Mouse (Mus musculus) lung, postnatal 0 days (tissue): ENCODE results near the gene Ptpra. TPM values are rescaled to one million over a fixed set of nuclear protein-coding genes. Genes with fewer than 3 reads are reported as not detected.

Source experiments
- ATAC-seq: fragments of 200-750 bp; cut with Nextera tagmentation; 2 replicates; pipeline ENCODE4 v1.8.0; 2017; ENCODE audit warnings: moderate library complexity
- DNase-seq: peaks from one replicate; pipeline ENCODE4 v3.0.0-alpha.2; 2016; ENCODE audit warnings: low spot score
- H3K27ac ChIP-seq: fragments of 300-500 bp; sonication (generic); 2 replicates; pipeline ENCODE4 v1.5.1; 2014; ENCODE audit warnings: antibody characterized with exemption, mild to moderate bottlenecking, low read length, mixed read lengths
- H3K27me3 ChIP-seq: fragments of 300-500 bp; sonication (generic); replicated peaks from 2 replicates; pipeline ENCODE4 v1.6.1; 2014; ENCODE audit warnings: low read length, mixed read lengths; ENCODE audit not compliant: insufficient read depth
- H3K36me3 ChIP-seq: fragments of 300-500 bp; sonication (generic); 2 replicates; pipeline ENCODE4 v1.6.1; 2014; ENCODE audit warnings: low read length, mixed read lengths; ENCODE audit not compliant: insufficient read depth
- H3K4me1 ChIP-seq: fragments of 300-500 bp; sonication (generic); 2 replicates; pipeline ENCODE4 v1.6.1; 2014; ENCODE audit warnings: antibody characterized with exemption, low read depth, low read length, mixed read lengths; ENCODE audit not compliant: insufficient read depth
- H3K4me2 ChIP-seq: fragments of 300-500 bp; sonication (generic); replicated peaks from 2 replicates; pipeline ENCODE4 v1.6.1; 2014; ENCODE audit warnings: low read depth, mild to moderate bottlenecking, low read length, moderate library complexity, mixed read lengths
- H3K4me3 ChIP-seq: fragments of 300-500 bp; sonication (generic); 2 replicates; pipeline ENCODE4 v1.5.1; 2014; ENCODE audit warnings: low read depth, low read length
- H3K9ac ChIP-seq: fragments of 300-500 bp; sonication (generic); replicated peaks from 2 replicates; pipeline ENCODE4 v1.6.1; 2014; ENCODE audit warnings: low read depth, mild to moderate bottlenecking
- H3K9me3 ChIP-seq: fragments of 300-500 bp; sonication (generic); 2 replicates; pipeline ENCODE4 v1.6.1; 2016; ENCODE audit warnings: low read length, mixed read lengths
- CTCF ChIP-seq: IDR thresholded peaks from 2 replicates; pipeline ENCODE4 v1.5.1; 2016; ENCODE audit warnings: antibody characterized with exemption, mild to moderate bottlenecking
- EP300 ChIP-seq: IDR thresholded peaks from 2 replicates; pipeline ENCODE4 v1.6.1; 2016; ENCODE audit warnings: antibody characterized with exemption, mild to moderate bottlenecking, control low read depth
- WGBS: fragments of 180-500 bp; shearing (Covaris S2); extraction: QIAGEN DNeasy Blood & Tissue Kit; methylation state at CpG from one replicate; pipeline ENCODE4 v1.1.7; 2014; 5-methylcytosine and 5-hydroxymethylcytosine counted together
- polyA plus RNA-seq: library from polyadenylated mRNA; unstranded; fragments of >200 nt; fragmentation: Nextera tagmentation; extraction: Ambion mirVana; gene quantifications from 2 replicates; pipeline ENCODE4 v1.2.1, GENCODE M21; 2015

Ptpra gene
- polyA plus RNA-seq, 1 experiment from 2014 or later, result 46.1 TPM

GRCm38 (mm10) chr2:130461287-130462071 lies 11.4 kb downstream of the Ptpra start:
- no peak overlapping the region for H3K27ac ChIP-seq
- DNase-seq, result no peak
- 52% methylated on average over 15 of the region's 15 CpGs for WGBS

DNA sequence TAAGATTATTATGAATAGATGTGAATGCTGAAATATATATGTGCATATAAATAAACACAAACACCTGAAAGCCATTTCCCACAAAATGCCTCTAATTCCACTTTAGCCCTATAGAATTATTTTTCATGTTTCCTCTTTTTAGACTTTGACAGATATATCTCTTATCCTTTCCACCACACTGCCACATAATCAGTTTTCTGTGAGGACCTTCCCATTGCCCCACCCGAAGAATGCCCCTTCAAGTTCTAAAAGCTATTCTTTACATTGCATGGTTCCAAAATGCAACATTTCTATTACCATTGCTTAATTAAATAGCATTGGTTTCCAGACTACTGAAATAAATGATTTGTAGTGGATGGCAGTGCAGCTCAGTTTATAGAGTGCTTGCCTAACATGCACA lies 16.4 kb downstream of the Ptpra start:
- no peak for ATAC-seq
- Histone ChIP-seq H3K36me3 (no peaks in the 10 kb centered on the region), H3K9ac (no peak overlapping the region), H3K9me3 (no peaks in the 10 kb centered on the region), H3K27ac (no peak overlapping the region), H3K27me3 (no peaks in the 10 kb centered on the region), H3K4me2 (no peak overlapping the region), H3K4me3 (no peak overlapping the region), H3K4me1 (no peaks in the 10 kb centered on the region)
- WGBS, result 77% methylated on average over 1 of the region's 1 CpGs
- DNase-seq, result no peak
- TF ChIP-seq CTCF (no peak), EP300 (no peak)

More at GRCm38 (mm10) chr2:130461287-130462071, 11.4 kb downstream of the Ptpra start:
- no peaks in the 10 kb centered on the region for H3K9me3 ChIP-seq
- H3K27me3 ChIP-seq, result no peaks in the 10 kb centered on the region
- no peaks in the 10 kb centered on the region for H3K36me3 ChIP-seq
- H3K4me2 ChIP-seq, result no peak overlapping the region
- no peak overlapping the region for H3K4me3 ChIP-seq
- no peak for ATAC-seq
- no peak overlapping the region for H3K9ac ChIP-seq
- H3K4me1 ChIP-seq, result no peaks in the 10 kb centered on the region
- TF ChIP-seq EP300 (no peak), CTCF (no peak)

GRCm38 (mm10) chr2:130469366-130469765 lies 19.3 kb downstream of the Ptpra start:
- no peak for TF ChIP-seq CTCF
- no peak for TF ChIP-seq EP300
- DNase-seq (peak; percentile 19), ATAC-seq (no peak)
- 57% methylated on average over 4 of the region's 4 CpGs for WGBS
- Histone ChIP-seq H3K27me3 (no peaks in the 10 kb centered on the region), H3K4me3 (no peak overlapping the region), H3K9me3 (no peaks in the 10 kb centered on the region), H3K27ac (no peak overlapping the region), H3K4me1 (no peaks in the 10 kb centered on the region), H3K4me2 (no peak overlapping the region), H3K9ac (no peak overlapping the region), H3K36me3 (no peaks in the 10 kb centered on the region)

- H3K9me3 ChIP-seq, result no peaks in the 10 kb centered on the region
- WGBS, result 85% methylated on average over 2 of the region's 2 CpGs
- H3K27ac ChIP-seq, result no peak overlapping the region
- H3K4me2 ChIP-seq, result no peak overlapping the region
- no peaks in the 10 kb centered on the region for H3K4me1 ChIP-seq
- no peaks in the 10 kb centered on the region for H3K27me3 ChIP-seq
- H3K9ac ChIP-seq, result no peak overlapping the region
- no peak overlapping the region for H3K4me3 ChIP-seq
- TF ChIP-seq EP300 (no peak), CTCF (no peak)
- ATAC-seq, result no peak
- no peak for DNase-seq
- H3K36me3 ChIP-seq, result no peaks in the 10 kb centered on the region
Observed at GRCm38 (mm10) chr2:130469935-130470334, 19.9 kb downstream of the Ptpra start.

DNA sequence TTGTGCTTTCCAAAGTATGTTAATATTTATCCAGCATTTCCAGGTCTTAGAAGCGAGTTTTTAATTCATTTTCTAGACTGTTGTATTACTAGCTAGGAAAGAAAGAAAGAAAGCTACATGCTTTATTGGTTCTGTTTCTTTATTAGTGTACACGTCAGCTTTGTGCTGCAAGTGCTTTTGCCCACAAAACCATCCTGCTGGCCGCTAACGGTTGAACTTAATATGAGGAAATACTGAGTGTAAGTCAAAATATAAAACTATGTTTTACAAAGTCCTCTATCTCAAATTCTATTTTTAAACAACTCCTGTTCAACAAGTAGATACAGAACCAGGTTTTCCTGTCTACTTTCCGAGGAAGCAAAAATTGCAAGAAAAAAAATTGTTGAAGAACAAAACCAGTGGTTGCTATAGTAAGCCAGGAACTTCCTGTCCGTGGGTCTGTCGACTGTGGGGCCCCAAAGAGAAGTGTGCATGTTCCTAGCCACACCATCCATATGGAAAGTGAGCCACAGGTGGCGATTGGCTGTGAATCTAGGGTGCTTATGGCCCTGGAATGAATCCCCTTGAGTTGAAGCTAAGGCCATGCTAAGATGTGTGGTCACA lies 22.9 kb downstream of the Ptpra start:
- no peak for TF ChIP-seq CTCF
- TF ChIP-seq EP300, result no peak
- 58% methylated on average over 8 of the region's 8 CpGs for WGBS
- H3K4me3 ChIP-seq, result no peak overlapping the region
- no peak overlapping the region for H3K4me2 ChIP-seq
- H3K9ac ChIP-seq, result no peak overlapping the region
- H3K27ac ChIP-seq, result no peak overlapping the region
- ATAC-seq (no peak), DNase-seq (no peak)
- no peaks in the 10 kb centered on the region for H3K9me3 ChIP-seq
- no peaks in the 10 kb centered on the region for H3K4me1 ChIP-seq
- H3K36me3 ChIP-seq, result no peaks in the 10 kb centered on the region
- no peaks in the 10 kb centered on the region for H3K27me3 ChIP-seq

- Histone ChIP-seq H3K27ac (no peak overlapping the region), H3K4me3 (no peak overlapping the region), H3K4me2 (no peak overlapping the region), H3K36me3 (no peaks in the 10 kb centered on the region), H3K9ac (no peak overlapping the region), H3K9me3 (no peaks in the 10 kb centered on the region), H3K27me3 (no peaks in the 10 kb centered on the region), H3K4me1 (no peaks in the 10 kb centered on the region)
- WGBS, result 89% methylated on average over 11 of the region's 11 CpGs
- TF ChIP-seq CTCF (no peak), EP300 (no peak)
- no peak for ATAC-seq
- DNase-seq, result no peak
Observed at GRCm38 (mm10) chr2:130475764-130476163, 25.7 kb downstream of the Ptpra start.
